Mouse (Mus musculus) bone marrow macrophage, adult 2 months (primary cell): ENCODE results near the gene Zbtb22. TPM values are rescaled to one million over a fixed set of nuclear protein-coding genes. Genes with fewer than 3 reads are reported as not detected.
A peak's percentile ranks its signal among the peaks of the same experiment; 100 is the strongest.

Source experiments
- H3K27ac ChIP-seq: 2 replicates; pipeline ENCODE4 v1.5.1; 2012; ENCODE audit warnings: low read depth, low read length; ENCODE audit not compliant: insufficient read depth
- H3K4me1 ChIP-seq: 2 replicates; pipeline ENCODE4 v1.6.1; 2012; ENCODE audit warnings: low read length; ENCODE audit not compliant: control insufficient read depth, insufficient read depth
- H3K4me3 ChIP-seq: 2 replicates; pipeline ENCODE4 v1.5.1; 2012; ENCODE audit warnings: mild to moderate bottlenecking, low read length, moderate library complexity; ENCODE audit not compliant: insufficient read depth
- CTCF ChIP-seq: IDR thresholded peaks from 2 replicates; pipeline ENCODE4 v1.5.1; 2012; ENCODE audit warnings: low read depth, mild to moderate bottlenecking, low read length, moderate library complexity
- POLR2A ChIP-seq: IDR thresholded peaks from 2 replicates; pipeline ENCODE4 v1.6.1; 2012; ENCODE audit warnings: mild to moderate bottlenecking, low read depth, low read length, borderline replicate concordance
- polyA plus RNA-seq: library from polyadenylated mRNA; stranded (reverse); fragments of >200 nt; gene quantifications from 2 replicates; pipeline ENCODE4 v1.2.4, GENCODE M21; 2012; ENCODE audit not compliant: missing spikeins, insufficient read depth, insufficient read length

Zbtb22 gene
- polyA plus RNA-seq, 1 experiment = 21.8 TPM

GRCm38 (mm10) chr17:33925406-33926116, 9.9 kb downstream of the Zbtb22 start:
- Histone ChIP-seq H3K27ac (no peak overlapping the region), H3K4me3 (no peak overlapping the region), H3K4me1 (no peaks in the 10 kb centered on the region)
- TF ChIP-seq CTCF (no peak), POLR2A (no peak)

- no peak overlapping the region for H3K4me3 ChIP-seq
- no peak overlapping the region for H3K27ac ChIP-seq
- TF ChIP-seq POLR2A (no peak), CTCF (no peak)
- H3K4me1 ChIP-seq = no peaks in the 10 kb centered on the region
Measured at GRCm38 (mm10) chr17:33926207-33926932, 10.7 kb downstream of the Zbtb22 start.

GRCm38 (mm10) chr17:33928251-33928947, 12.7 kb downstream of the Zbtb22 start:
- Histone ChIP-seq H3K27ac (no peak overlapping the region), H3K4me1 (peaks cover 6% of the 10 kb centered on the region), H3K4me3 (peak overlapping the region; percentile 96)
- no peak for TF ChIP-seq POLR2A
- no peak for TF ChIP-seq CTCF

GRCm38 (mm10) chr17:33929371-33930279, 13.9 kb downstream of the Zbtb22 start, which contains the start of gene Rgl2:
Rgl2 (plus strand) TSS chr17:33929543.
- peaks cover 6% of the 10 kb centered on the region for H3K4me1 ChIP-seq
- peak within 1 kb of the TSS; percentile 96 for H3K4me3 ChIP-seq
- peak within 1 kb of the TSS; percentile 100 for H3K27ac ChIP-seq
- TF ChIP-seq POLR2A = no peak
- no peak for TF ChIP-seq CTCF

- Histone ChIP-seq H3K4me3 (peak overlapping the region; percentile 96), H3K27ac (peak overlapping the region; percentile 100), H3K4me1 (peaks cover 6% of the 10 kb centered on the region)
- no peak for TF ChIP-seq CTCF
- TF ChIP-seq POLR2A = no peak
Measured at GRCm38 (mm10) chr17:33930280-33931158, 14.8 kb downstream of the Zbtb22 start.

- TF ChIP-seq POLR2A = no peak
- TF ChIP-seq CTCF = no peak
- peak overlapping the region; percentile 96 for H3K4me3 ChIP-seq
- H3K27ac ChIP-seq = peak overlapping the region; percentile 100
- peaks cover 6% of the 10 kb centered on the region for H3K4me1 ChIP-seq
Measured at GRCm38 (mm10) chr17:33931159-33931866, 15.6 kb downstream of the Zbtb22 start.

GRCm38 (mm10) chr17:33931947-33932346, 16.2 kb downstream of the Zbtb22 start:
- H3K4me1 ChIP-seq = peaks cover 6% of the 10 kb centered on the region
- TF ChIP-seq POLR2A = no peak
- TF ChIP-seq CTCF = no peak
- H3K27ac ChIP-seq = peak overlapping the region; percentile 30; the same call in 1 of the 2 replicates
- peak overlapping the region; percentile 96 for H3K4me3 ChIP-seq

GRCm38 (mm10) chr17:33932448-33932847, 16.7 kb downstream of the Zbtb22 start:
- TF ChIP-seq POLR2A = no peak
- TF ChIP-seq CTCF = no peak
- peak overlapping the region; percentile 96 for H3K4me3 ChIP-seq
- H3K27ac ChIP-seq = no peak overlapping the region
- peaks cover 6% of the 10 kb centered on the region for H3K4me1 ChIP-seq
